Mouse (Mus musculus): ENCODE results near the gene Tpgs1.
"Not testable (repeated sequence)": the region's sequence is repeated elsewhere in the genome, so short reads cannot be mapped to it uniquely, and the experiment has no call there.

Tpgs1 gene

GRCm38 (mm10) chr10:79688720-79689119 lies 19.6 kb downstream of the Tpgs1 start, which contains the start of gene Gzmm:
Gzmm (plus strand) TSS chr10:79689020.
- no peak for DNase-seq (ENCODE audit: extremely low read depth, insufficient read length, low spot score)

- no peak for DNase-seq (ENCODE audit: extremely low read depth, insufficient read length, low spot score)
These were observed 20.0 kb downstream of the Tpgs1 start for GRCm38 (mm10) chr10:79689178-79689577.

- DNase-seq (ENCODE audit: extremely low read depth, insufficient read length, low spot score), result no peak
These were observed 22.9 kb downstream of the Tpgs1 start for GRCm38 (mm10) chr10:79691986-79692548.

GRCm38 (mm10) chr10:79693580-79694378 lies 24.6 kb downstream of the Tpgs1 start:
- no peak for DNase-seq (ENCODE audit: extremely low read depth, insufficient read length, low spot score)

GRCm38 (mm10) chr10:79694379-79694655 lies 25.1 kb downstream of the Tpgs1 start:
- no peak for DNase-seq (ENCODE audit: extremely low read depth, insufficient read length, low spot score)

- no peak for DNase-seq (ENCODE audit: extremely low read depth, insufficient read length, low spot score)
These were observed 26.3 kb downstream of the Tpgs1 start for GRCm38 (mm10) chr10:79695231-79696128.

GRCm38 (mm10) chr10:79696129-79696651 lies 27.0 kb downstream of the Tpgs1 start:
- no peak for DNase-seq (ENCODE audit: extremely low read depth, insufficient read length, low spot score)

GRCm38 (mm10) chr10:79697916-79698315 lies 28.7 kb downstream of the Tpgs1 start:
- no peak for DNase-seq (ENCODE audit: extremely low read depth, insufficient read length, low spot score)

- DNase-seq (ENCODE audit: extremely low read depth, insufficient read length, low spot score), result no peak
These were observed 29.3 kb downstream of the Tpgs1 start for GRCm38 (mm10) chr10:79698459-79698858.

- no peak for DNase-seq (ENCODE audit: extremely low read depth, insufficient read length, low spot score)
These were observed 31.5 kb downstream of the Tpgs1 start for GRCm38 (mm10) chr10:79700676-79701075.

GRCm38 (mm10) chr10:79701443-79702129 lies 32.4 kb downstream of the Tpgs1 start:
- DNase-seq (ENCODE audit: extremely low read depth, insufficient read length, low spot score), result no peak

GRCm38 (mm10) chr10:79702970-79703369 lies 33.8 kb downstream of the Tpgs1 start:
- not testable (repeated sequence) for DNase-seq (ENCODE audit: extremely low read depth, insufficient read length, low spot score)

- no peak for DNase-seq (ENCODE audit: extremely low read depth, insufficient read length, low spot score)
These were observed 34.4 kb downstream of the Tpgs1 start for GRCm38 (mm10) chr10:79703541-79703940.

GRCm38 (mm10) chr10:79704065-79704969 lies 35.1 kb downstream of the Tpgs1 start, which contains the start of gene Bsg:
Bsg (plus strand) TSS chr10:79704491.
- DNase-seq (ENCODE audit: extremely low read depth, insufficient read length, low spot score), result peak; percentile 99

GRCm38 (mm10) chr10:79704970-79705360 lies 35.8 kb downstream of the Tpgs1 start:
- DNase-seq (ENCODE audit: extremely low read depth, insufficient read length, low spot score), result no peak

GRCm38 (mm10) chr10:79705951-79706350 lies 36.8 kb downstream of the Tpgs1 start:
- DNase-seq (ENCODE audit: extremely low read depth, insufficient read length, low spot score), result no peak

GRCm38 (mm10) chr10:79706406-79707094 lies 37.4 kb downstream of the Tpgs1 start:
- DNase-seq (ENCODE audit: extremely low read depth, insufficient read length, low spot score), result no peak

- DNase-seq (ENCODE audit: extremely low read depth, insufficient read length, low spot score), result no peak
These were observed 38.0 kb downstream of the Tpgs1 start for GRCm38 (mm10) chr10:79707162-79707561.

GRCm38 (mm10) chr10:79707759-79708158 lies 38.6 kb downstream of the Tpgs1 start:
- DNase-seq (ENCODE audit: extremely low read depth, insufficient read length, low spot score), result no peak
